Mouse (Mus musculus) intestine, postnatal 0 days (tissue): ENCODE measurements around the gene Gsg1l. TPM values are rescaled to one million over a fixed set of nuclear protein-coding genes. Genes with fewer than 3 reads are reported as not detected.

Experiments
- ATAC-seq: fragments of 200-750 bp; cut with Nextera tagmentation; 2 replicates; pipeline ENCODE4 v1.8.0; 2017; ENCODE audit warnings: mild to moderate bottlenecking, moderate TSS enrichment, moderate library complexity
- H3K27ac ChIP-seq: fragments of 300-500 bp; sonication (generic); 2 replicates; pipeline ENCODE4 v1.5.1; 2014; ENCODE audit warnings: mild to moderate bottlenecking, low read depth, low read length, moderate library complexity
- H3K27me3 ChIP-seq: fragments of 300-500 bp; sonication (generic); replicated peaks from 2 replicates; pipeline ENCODE4 v1.6.1; 2014; ENCODE audit warnings: low read length, mixed read lengths; ENCODE audit not compliant: control insufficient read depth, insufficient read depth
- H3K36me3 ChIP-seq: fragments of 300-500 bp; sonication (generic); 2 replicates; pipeline ENCODE4 v1.6.1; 2014; ENCODE audit warnings: mild to moderate bottlenecking, moderate library complexity; ENCODE audit not compliant: control insufficient read depth, insufficient read depth
- H3K4me1 ChIP-seq: fragments of 300-500 bp; sonication (generic); replicated peaks from 2 replicates; pipeline ENCODE4 v1.6.1; 2014; ENCODE audit warnings: antibody characterized with exemption, low read length, mixed read lengths; ENCODE audit not compliant: control insufficient read depth, insufficient read depth
- H3K4me2 ChIP-seq: fragments of 300-500 bp; sonication (generic); replicated peaks from 2 replicates; pipeline ENCODE4 v1.6.1; 2014; ENCODE audit warnings: low read depth, mild to moderate bottlenecking, moderate library complexity
- H3K4me3 ChIP-seq: fragments of 300-500 bp; sonication (generic); 2 replicates; pipeline ENCODE4 v1.5.1; 2014; ENCODE audit warnings: low read depth, low read length
- H3K9ac ChIP-seq: fragments of 300-500 bp; sonication (generic); 2 replicates; pipeline ENCODE4 v1.6.1; 2014; ENCODE audit warnings: mild to moderate bottlenecking, low read depth, low read length
- H3K9me3 ChIP-seq: fragments of 300-500 bp; sonication (generic); 2 replicates; pipeline ENCODE4 v1.6.1; 2016; ENCODE audit warnings: mixed run types; ENCODE audit not compliant: control insufficient read depth
- CTCF ChIP-seq: sonication (generic); IDR thresholded peaks from 2 replicates; pipeline ENCODE4 v1.5.1; 2016; ENCODE audit warnings: low read depth, mild to moderate bottlenecking, control low read depth, antibody characterized with exemption, moderate library complexity
- WGBS: fragments of 180-500 bp; shearing (Covaris S2); extraction: QIAGEN DNeasy Blood & Tissue Kit; methylation state at CpG from one replicate; pipeline ENCODE4 v1.1.7; 2014; 5-methylcytosine and 5-hydroxymethylcytosine counted together
- polyA plus RNA-seq: library from polyadenylated mRNA; unstranded; fragments of >200 nt; fragmentation: Nextera tagmentation; extraction: Ambion mirVana; gene quantifications from 2 replicates; pipeline ENCODE4 v1.2.1, GENCODE M21; 2015

The Gsg1l gene
- polyA plus RNA-seq, 1 experiment from 2014 or later = 0.52 TPM

DNA sequence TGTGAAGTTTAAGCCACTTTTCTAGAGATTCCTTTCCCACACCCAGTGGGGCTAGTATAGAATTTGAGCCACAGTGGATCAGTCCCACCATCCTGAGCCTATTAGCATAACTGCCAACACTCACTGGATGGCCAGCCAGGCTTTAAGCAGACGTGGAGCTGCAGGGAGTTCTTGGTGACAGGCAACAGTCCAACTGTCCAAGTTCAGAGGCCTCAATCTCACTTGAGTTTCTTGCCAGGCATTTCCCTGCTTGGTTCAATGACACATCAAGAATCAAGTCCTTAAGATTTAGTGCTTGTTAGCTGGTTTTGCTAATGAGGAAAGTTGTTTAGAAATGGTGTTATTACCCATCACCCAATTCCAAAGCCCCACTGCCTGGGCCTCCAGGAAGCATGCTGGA lies 236.6 kb downstream of the Gsg1l start:
- no peaks in the 10 kb centered on the region for H3K4me1 ChIP-seq
- 61% methylated on average over 1 of the region's 1 CpGs for WGBS
- no peak overlapping the region for H3K4me3 ChIP-seq
- TF ChIP-seq CTCF = no peak
- H3K27ac ChIP-seq = no peak overlapping the region
- no peak overlapping the region for H3K9ac ChIP-seq
- H3K36me3 ChIP-seq = peaks cover 15% of the 10 kb centered on the region
- no peaks in the 10 kb centered on the region for H3K27me3 ChIP-seq
- H3K4me2 ChIP-seq = no peak overlapping the region
- no peak for ATAC-seq
- no peaks in the 10 kb centered on the region for H3K9me3 ChIP-seq

DNA sequence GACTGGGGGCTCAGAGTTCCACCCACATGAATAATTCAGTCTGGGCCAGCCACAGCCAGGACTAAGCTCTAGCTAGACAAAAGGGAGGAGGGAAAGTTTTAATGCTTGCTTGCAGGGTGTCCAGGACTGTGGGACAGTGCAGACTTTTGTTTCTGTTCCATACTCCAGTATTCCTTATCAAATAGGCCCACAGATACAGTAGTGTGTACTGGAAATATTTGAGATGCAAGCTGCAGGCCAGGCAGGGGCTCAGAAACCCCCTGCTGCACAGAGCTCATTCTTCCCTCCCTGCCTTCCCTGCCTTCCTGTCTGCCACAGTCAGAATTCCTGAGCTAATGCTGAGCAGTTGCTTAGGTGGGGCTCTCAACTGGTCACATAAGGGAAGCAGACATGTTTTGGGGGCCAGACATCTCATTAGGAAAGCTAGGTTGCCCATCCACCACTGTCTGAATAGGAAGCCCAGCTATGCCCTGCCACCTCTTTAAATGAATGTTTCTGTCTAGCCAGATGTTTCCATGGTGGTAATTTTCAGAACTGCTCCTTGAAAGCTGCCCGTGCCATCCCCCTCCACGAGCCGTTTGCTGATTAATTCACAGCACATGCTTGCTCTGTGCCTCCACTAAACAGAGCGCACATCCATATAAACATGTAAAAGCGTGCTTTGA lies 244.0 kb downstream of the Gsg1l start:
- no peak overlapping the region for H3K4me3 ChIP-seq
- no peaks in the 10 kb centered on the region for H3K9me3 ChIP-seq
- no peak for TF ChIP-seq CTCF
- H3K4me2 ChIP-seq = no peak overlapping the region
- ATAC-seq = no peak
- peaks cover 14% of the 10 kb centered on the region for H3K36me3 ChIP-seq
- no peaks in the 10 kb centered on the region for H3K27me3 ChIP-seq
- no peak overlapping the region for H3K9ac ChIP-seq
- H3K4me1 ChIP-seq = no peaks in the 10 kb centered on the region
- H3K27ac ChIP-seq = no peak overlapping the region
- 63% methylated on average over 5 of the region's 5 CpGs for WGBS

DNA sequence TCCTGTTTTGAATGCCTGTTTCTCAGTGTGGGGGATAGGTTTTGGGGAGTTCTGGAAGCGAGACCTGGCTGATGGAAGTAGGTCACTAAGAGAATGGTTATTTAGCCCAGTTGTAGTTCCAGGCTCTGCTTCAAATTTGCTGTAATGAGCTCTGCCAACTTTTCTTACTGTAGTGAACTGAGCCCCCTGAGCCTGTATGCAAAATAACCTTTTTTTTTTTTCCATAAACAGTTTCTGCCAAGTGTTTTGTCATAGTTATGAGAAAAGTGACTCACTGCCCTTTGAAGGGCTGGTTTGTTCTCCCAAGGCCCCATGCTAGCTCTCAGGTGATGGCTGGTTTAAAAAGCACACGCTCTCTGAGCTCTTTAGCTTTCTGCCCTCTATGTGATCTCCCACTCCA lies 248.7 kb downstream of the Gsg1l start:
- H3K9ac ChIP-seq = no peak overlapping the region
- TF ChIP-seq CTCF = no peak
- no peaks in the 10 kb centered on the region for H3K4me1 ChIP-seq
- H3K36me3 ChIP-seq = peaks cover 12% of the 10 kb centered on the region; the same call in 1 of the 2 replicates
- WGBS = 89% methylated on average over 2 of the region's 2 CpGs
- no peak overlapping the region for H3K27ac ChIP-seq
- no peaks in the 10 kb centered on the region for H3K9me3 ChIP-seq
- no peaks in the 10 kb centered on the region for H3K27me3 ChIP-seq
- no peak for ATAC-seq
- H3K4me3 ChIP-seq = no peak overlapping the region
- no peak overlapping the region for H3K4me2 ChIP-seq

DNA sequence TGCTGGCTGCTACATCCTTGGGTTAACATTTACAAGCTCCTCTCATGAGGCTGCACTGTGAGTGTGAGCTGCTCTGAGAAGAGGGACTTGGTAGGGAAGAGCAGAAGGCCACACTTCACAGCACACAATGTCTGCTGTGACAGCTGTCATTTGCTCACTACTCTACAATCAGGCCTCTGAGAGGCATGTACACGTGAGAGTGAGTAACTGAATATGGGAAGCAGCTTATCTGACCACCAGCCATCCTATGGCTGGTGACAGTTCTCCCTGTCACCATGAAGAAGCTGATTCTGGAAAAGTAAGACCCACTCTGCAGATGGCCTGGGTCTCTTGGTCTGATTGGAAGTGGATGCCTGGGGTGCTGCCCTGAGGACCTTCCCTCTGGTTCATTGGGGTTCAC lies 249.4 kb downstream of the Gsg1l start:
- no peak for TF ChIP-seq CTCF
- 76% methylated on average over 1 of the region's 1 CpGs for WGBS

DNA sequence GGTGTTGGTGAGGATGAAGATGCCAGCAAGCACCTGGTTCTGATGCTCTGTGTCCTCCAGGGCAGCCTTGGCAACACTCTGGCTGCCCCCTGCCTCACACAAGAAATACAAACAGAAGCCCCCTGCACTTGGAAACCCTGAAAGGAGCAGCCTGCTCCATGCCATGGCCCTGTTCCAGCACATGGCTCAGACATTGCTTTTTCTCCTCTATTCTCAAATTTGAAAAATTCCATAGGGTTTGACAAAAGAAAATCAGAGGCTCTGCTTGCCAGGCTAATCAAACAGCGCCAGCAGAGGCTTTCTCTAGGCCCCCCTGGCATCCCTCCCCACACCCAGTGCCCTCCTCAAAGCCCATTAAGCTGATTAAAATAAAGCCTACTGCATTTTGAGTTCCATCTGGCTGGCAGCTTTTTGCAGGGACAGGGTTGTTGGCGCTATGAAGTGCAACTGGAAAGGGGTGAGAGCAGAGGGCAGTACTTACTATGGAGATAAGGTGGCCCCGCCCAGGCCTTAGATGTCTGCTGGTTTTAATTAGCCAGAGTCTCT lies 253.0 kb downstream of the Gsg1l start:
- Histone ChIP-seq H3K36me3 (peaks cover 4% of the 10 kb centered on the region; the same call in 1 of the 2 replicates), H3K27ac (no peak overlapping the region), H3K4me1 (no peaks in the 10 kb centered on the region), H3K4me2 (no peak overlapping the region), H3K9ac (no peak overlapping the region), H3K27me3 (no peaks in the 10 kb centered on the region), H3K9me3 (no peaks in the 10 kb centered on the region), H3K4me3 (no peak overlapping the region)
- no peak for TF ChIP-seq CTCF
- ATAC-seq = no peak
- 71% methylated on average over 3 of the region's 3 CpGs for WGBS

More for the DNA sequence above, 249.4 kb downstream of the Gsg1l start:
- H3K9ac ChIP-seq = no peak overlapping the region
- no peaks in the 10 kb centered on the region for H3K27me3 ChIP-seq
- H3K4me2 ChIP-seq = no peak overlapping the region
- no peak for ATAC-seq
- H3K9me3 ChIP-seq = no peaks in the 10 kb centered on the region
- peaks cover 12% of the 10 kb centered on the region; the same call in 1 of the 2 replicates for H3K36me3 ChIP-seq
- H3K27ac ChIP-seq = no peak overlapping the region
- no peak overlapping the region for H3K4me3 ChIP-seq
- H3K4me1 ChIP-seq = no peaks in the 10 kb centered on the region

DNA sequence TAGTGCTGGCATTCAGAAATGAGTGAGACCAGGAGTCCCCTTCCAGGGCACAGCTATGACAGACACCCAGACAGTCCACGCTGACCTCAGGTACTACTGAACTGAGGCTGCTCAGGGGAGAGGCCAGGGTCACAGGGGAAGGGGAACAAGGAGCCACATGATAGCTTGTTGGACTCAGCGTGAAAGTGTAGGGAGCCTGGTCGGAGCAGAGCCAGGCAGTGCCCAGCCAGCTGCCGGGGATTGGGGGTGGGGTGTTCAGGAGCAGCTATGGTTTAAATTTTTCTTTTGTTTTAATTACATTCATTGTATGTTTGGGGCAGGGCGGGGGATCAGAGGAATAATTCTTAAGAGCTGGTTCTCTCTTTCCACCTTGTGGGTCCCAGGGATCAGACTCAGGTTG lies 253.7 kb downstream of the Gsg1l start:
- Histone ChIP-seq H3K27ac (no peak overlapping the region), H3K36me3 (peaks cover 4% of the 10 kb centered on the region; the same call in 1 of the 2 replicates), H3K9me3 (no peaks in the 10 kb centered on the region), H3K9ac (no peak overlapping the region), H3K4me2 (no peak overlapping the region), H3K27me3 (no peaks in the 10 kb centered on the region), H3K4me1 (no peaks in the 10 kb centered on the region), H3K4me3 (no peak overlapping the region)
- TF ChIP-seq CTCF = no peak
- no peak for ATAC-seq
- 76% methylated on average over 5 of the region's 5 CpGs for WGBS

Other genes with a start within 250 kb of the Gsg1l start
- gene Xpo6, start 118.1 kb upstream of the Gsg1l start, polyA plus RNA-seq = 20.0 and 22.6 TPM in 2 replicates
- 3.6 and 4.4 TPM in 2 replicates for gene Sbk1, start 190.2 kb upstream of the Gsg1l start, polyA plus RNA-seq